Mouse (Mus musculus): ENCODE results near the gene Tle4.

Gene Tle4

DNA sequence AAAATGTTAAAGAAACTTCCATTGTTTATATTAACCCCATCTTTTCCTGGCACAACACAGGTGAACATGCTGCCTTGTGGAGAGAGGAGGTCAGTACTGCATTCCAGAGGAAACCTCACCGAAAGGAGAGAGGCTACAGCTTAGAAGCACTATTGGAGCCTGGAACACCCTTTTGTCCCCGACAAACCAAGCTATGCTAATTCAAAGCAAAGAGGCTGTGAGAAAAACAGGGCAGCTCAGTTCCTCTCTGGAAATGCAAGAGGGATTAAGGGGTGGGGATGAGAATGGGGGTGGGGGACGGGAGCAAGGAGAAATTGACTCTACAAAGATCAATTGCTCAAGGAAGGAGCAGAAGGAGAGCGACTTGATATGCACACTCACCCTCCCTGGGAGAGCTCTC lies 182.9 kb downstream of the Tle4 start:
- no peak for DNase-seq (ENCODE audit: low spot score in 2 of 2)

DNA sequence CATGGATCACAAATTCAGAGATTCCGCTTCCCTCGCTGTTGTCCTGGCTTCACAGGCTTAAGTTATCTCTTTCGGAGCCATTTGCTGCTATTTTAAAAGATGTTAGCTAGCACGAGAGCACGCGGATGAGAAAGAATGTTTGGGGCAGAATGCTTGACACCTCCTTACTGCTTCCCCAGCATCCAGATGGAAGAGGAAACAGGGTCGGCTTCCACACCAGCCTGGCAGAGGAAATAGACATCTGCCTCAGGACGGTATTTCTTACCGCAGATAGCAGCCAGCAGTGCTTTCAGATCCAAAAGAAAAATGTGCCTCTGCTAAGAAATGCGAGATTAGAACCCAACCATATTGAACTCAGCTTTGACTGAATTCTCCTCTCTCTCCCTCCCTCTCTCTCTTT lies 191.2 kb downstream of the Tle4 start:
- DNase-seq (ENCODE audit: low spot score in 2 of 2): no peak
